Mouse (Mus musculus) MEL (cell line): ENCODE measurements around the gene Hsd17b2. TPM values are rescaled to one million over a fixed set of nuclear protein-coding genes. Genes with fewer than 3 reads are reported as not detected.

ENCODE experiments used
- DNase-seq: peaks from one replicate; pipeline ENCODE4 v3.0.0; 2011; ENCODE audit warnings: low read depth, low spot score
- H3K27ac ChIP-seq: 2 replicates; pipeline ENCODE4 v1.5.1; 2012; ENCODE audit warnings: low read depth, mild to moderate bottlenecking, control low read depth, low read length, moderate library complexity; ENCODE audit not compliant: control insufficient read depth
- H3K27me3 ChIP-seq, 2 experiments: fragments of 150-350 bp in 1 of 2; sonication (generic) in 1 of 2; 2 replicates each; pipeline ENCODE4 v1.6.1; 2012; ENCODE audit warnings: low read length in 2 of 2, mild to moderate bottlenecking in 2 of 2, improper control_type of control experiment in 1 of 2, moderate library complexity in 1 of 2; ENCODE audit not compliant: insufficient read depth in 2 of 2, control insufficient read depth in 1 of 2
- H3K36me3 ChIP-seq, 2 experiments: 2 replicates each; pipeline ENCODE4 v1.6.1; 2012 to 2014; ENCODE audit warnings: low read length in 2 of 2, improper control_type of control experiment in 1 of 2, inconsistent platforms in 1 of 2, mild to moderate bottlenecking in 1 of 2; ENCODE audit not compliant: insufficient read depth in 2 of 2, control insufficient read depth in 1 of 2
- H3K4me1 ChIP-seq, 2 experiments: fragments of 150-350 bp in 1 of 2; sonication (generic) in 1 of 2; 2 replicates each; pipeline ENCODE4 v1.6.1; 2012; ENCODE audit warnings: low read length in 2 of 2, improper control_type of control experiment in 1 of 2, mild to moderate bottlenecking in 1 of 2; ENCODE audit not compliant: insufficient read depth in 2 of 2, control insufficient read depth in 1 of 2
- H3K4me3 ChIP-seq, 2 experiments: fragments of 150-350 bp in 1 of 2; sonication (generic) in 1 of 2; 2 replicates each; pipeline ENCODE4 v1.5.1; 2012; ENCODE audit warnings: low read depth in 2 of 2, low read length in 2 of 2, mild to moderate bottlenecking in 2 of 2, moderate library complexity in 2 of 2, control low read depth in 1 of 2, improper control_type of control experiment in 1 of 2; ENCODE audit not compliant: control insufficient read depth in 1 of 2, insufficient read depth in 1 of 2
- H3K79me2 ChIP-seq: 2 replicates; pipeline ENCODE4 v1.6.1; 2012; ENCODE audit warnings: mild to moderate bottlenecking, low read length, moderate library complexity; ENCODE audit not compliant: control insufficient read depth, poor library complexity, insufficient read depth
- H3K9ac ChIP-seq: 2 replicates; pipeline ENCODE4 v1.6.1; 2012; ENCODE audit warnings: low read depth, mild to moderate bottlenecking, control low read depth, low read length, moderate library complexity; ENCODE audit not compliant: control insufficient read depth, poor library complexity, severe bottlenecking
- H3K9me3 ChIP-seq: fragments of 150-350 bp; sonication (generic); replicated peaks from 2 replicates; pipeline ENCODE4 v1.6.1; 2012; ENCODE audit warnings: mild to moderate bottlenecking, low read length, improper control_type of control experiment, moderate library complexity; ENCODE audit not compliant: insufficient read depth
- E2F4 ChIP-seq: IDR thresholded peaks from 2 replicates; pipeline ENCODE4 v1.6.1; 2011; ENCODE audit warnings: low read depth, low read length, improper control_type of control experiment, borderline replicate concordance
- EP300 ChIP-seq, 2 experiments: IDR thresholded peaks; 2 replicates each; pipeline ENCODE4 v1.6.1; 2011; ENCODE audit warnings: improper control_type of control experiment in 2 of 2, low read length in 2 of 2, low read depth in 1 of 2, mild to moderate bottlenecking in 1 of 2
- KAT2A ChIP-seq: conservative IDR thresholded peaks from 2 replicates; pipeline ENCODE4 v1.6.1; 2012; ENCODE audit warnings: low read depth, low read length, improper control_type of control experiment, inconsistent platforms
- MAX ChIP-seq: IDR thresholded peaks from 2 replicates; pipeline ENCODE4 v1.6.1; 2011; ENCODE audit warnings: low read length, improper control_type of control experiment
- MAZ ChIP-seq: IDR thresholded peaks from 2 replicates; pipeline ENCODE4 v1.6.1; 2012; ENCODE audit warnings: low read depth, mild to moderate bottlenecking, inconsistent platforms, low read length, improper control_type of control experiment
- MEF2A ChIP-seq: IDR thresholded peaks from 2 replicates; pipeline ENCODE4 v1.6.1; 2014; ENCODE audit warnings: low read depth, mild to moderate bottlenecking, inconsistent platforms, low read length, improper control_type of control experiment; ENCODE audit not compliant: poor library complexity, insufficient replicate concordance, severe bottlenecking; ENCODE audit errors: extremely low read depth
- MYB ChIP-seq: IDR thresholded peaks from 2 replicates; pipeline ENCODE4 v1.6.1; 2011; ENCODE audit warnings: mild to moderate bottlenecking, low read depth, low read length, improper control_type of control experiment
- RAD21 ChIP-seq: IDR thresholded peaks from 2 replicates; pipeline ENCODE4 v1.6.1; 2011; ENCODE audit warnings: mild to moderate bottlenecking, low read depth, low read length, improper control_type of control experiment
- TAL1 ChIP-seq: IDR thresholded peaks from 2 replicates; pipeline ENCODE4 v1.6.1; 2012; ENCODE audit warnings: mild to moderate bottlenecking, inconsistent platforms, low read length, moderate library complexity, mixed read lengths
- UBTF ChIP-seq: IDR thresholded peaks from 2 replicates; pipeline ENCODE4 v1.6.1; 2012; ENCODE audit warnings: low read depth, mild to moderate bottlenecking, inconsistent platforms, low read length, improper control_type of control experiment, moderate library complexity, borderline replicate concordance; ENCODE audit not compliant: insufficient read depth
- ZC3H11A ChIP-seq: IDR thresholded peaks from 2 replicates; pipeline ENCODE4 v1.6.1; 2012; ENCODE audit warnings: low read depth, mild to moderate bottlenecking, inconsistent platforms, low read length, improper control_type of control experiment
- ZMIZ1 ChIP-seq: IDR thresholded peaks from 2 replicates; pipeline ENCODE4 v1.6.1; 2012; ENCODE audit warnings: low read depth, mild to moderate bottlenecking, inconsistent platforms, low read length, improper control_type of control experiment, moderate library complexity
- ZNF384 ChIP-seq: IDR thresholded peaks from 2 replicates; pipeline ENCODE4 v1.6.1; 2012; ENCODE audit warnings: low read depth, mild to moderate bottlenecking, inconsistent platforms, low read length, improper control_type of control experiment
- polyA plus RNA-seq, 2 experiments: library from polyadenylated mRNA; stranded (reverse) in 1 of 2; unstranded in 1 of 2; fragments of >175 nt in 1 of 2; fragments of >200 nt in 1 of 2; gene quantifications; 2 replicates each; pipeline versions ENCODE4 v1.2.1 to v1.2.4; 2012; ENCODE audit warnings: low replicate concordance in 2 of 2, low read depth in 1 of 2; ENCODE audit not compliant: insufficient read length in 2 of 2, insufficient read depth in 1 of 2, missing spikeins in 1 of 2
- total RNA-seq: library from RNA; depleted of rRNA; stranded (reverse); fragments of 300-350 nt; gene quantifications from 2 replicates; pipeline ENCODE4 v1.2.3, GENCODE M21; 2012

Hsd17b2 gene
- total and polyA plus RNA-seq, 3 experiments: not detected

- TF ChIP-seq ZC3H11A (no peak), KAT2A (no peak), MAZ (no peak), MYB (no peak), RAD21 (no peak), EP300 (IDR thresholded peaks at IDR 0.05; ENCODE audit: low read depth in 1 of 2, low read length in 2 of 2) (no peak), UBTF (no peak), ZMIZ1 (no peak), MAX (no peak)
- Histone ChIP-seq H3K27me3 (no peaks in the 10 kb centered on the region), H3K9me3 (no peaks in the 10 kb centered on the region), H3K4me1 (no peaks in the 10 kb centered on the region), H3K36me3 (no peaks in the 10 kb centered on the region), H3K4me3 (no peak overlapping the region), H3K27ac (no peak overlapping the region), H3K9ac (no peak overlapping the region), H3K79me2 (no peaks in the 10 kb centered on the region)
- no peak for DNase-seq
These were observed 46.4 kb downstream of the Hsd17b2 start for GRCm38 (mm10) chr8:117747886-117748730.

- Histone ChIP-seq H3K36me3 (no peaks in the 10 kb centered on the region), H3K4me1 (no peaks in the 10 kb centered on the region), H3K4me3 (no peak overlapping the region), H3K27me3 (no peaks in the 10 kb centered on the region; a peak in 1 of 4 replicates)
- no peak for TF ChIP-seq MAZ
- TF ChIP-seq MEF2A: no peak
- no peak for TF ChIP-seq KAT2A
- no peak for TF ChIP-seq EP300 (IDR thresholded peaks at IDR 0.05; ENCODE audit: low read depth in 1 of 2, low read length in 2 of 2)
- TF ChIP-seq E2F4: no peak
- no peak for TF ChIP-seq TAL1
- TF ChIP-seq ZNF384: no peak
- TF ChIP-seq UBTF: no peak
- TF ChIP-seq, all 39 proteins: peak for 0
- Histone ChIP-seq H3K79me2 (no peaks in the 10 kb centered on the region), H3K9ac (no peak overlapping the region), H3K27ac (no peak overlapping the region), H3K9me3 (no peaks in the 10 kb centered on the region)
- no peak for DNase-seq
These were observed 47.7 kb downstream of the Hsd17b2 start for GRCm38 (mm10) chr8:117749436-117749835.
